ENCODE assay signal across 18 mouse cellular contexts in genomic region chr14:71359581-71359980, GRCm38 (mm10).
DNase-seq lines count a peak whose midpoint lies in the region.
"Had no signal": no experiment of that assay in that cellular context is flagged by ENCODE, and none has a peak within 500 bp of the region (broad histone marks: within the 10 kb centered on the region; RNA-seq: fewer than 3 reads in every experiment).

No protein-coding gene starts in this region.

- DNase-seq in heart, adult 9 months (ENCODE audit: low spot score in 2 of 2): peak; percentile 10 to 23
- no peak for DNase-seq in heart, postnatal 25 days (ENCODE audit: low spot score)
- DNase-seq in lung, adult 18-20 months: peak; percentile 51 to 53
- peak; percentile 52 for DNase-seq in lung, postnatal 25 days (ENCODE audit: low spot score)
- DNase-seq in spleen, postnatal 14 days (ENCODE audit: low spot score in 2 of 2): no peak
- DNase-seq in kidney, postnatal 10 days: no peak
- DNase-seq: adrenal gland, adult 2 months; adrenal gland, postnatal 36 days; B cell, adult 2 months; cerebellum, adult 2 months; cerebellum, postnatal 36 days; gastrocnemius, postnatal 14 days; kidney, adult 8-10 months; layer of hippocampus, postnatal 36 days; right cerebral cortex, adult 18-20 months; right cerebral cortex, postnatal 4 days; thymus, adult 2 months; thymus, postnatal 36 days had no signal

- intact Hi-C loops in heart, postnatal 25 days (cut with DNase I): no loop called here

Comparison
In these comparisons a context has a peak if more than half of its experiments do, and no peak if none do; other contexts are left out.
1. DNase-seq: peak in heart, adult 9 months (2 of 2), lung, adult 18-20 months (2 of 2) and lung, postnatal 25 days (single experiment); none in heart, postnatal 25 days (single experiment), spleen, postnatal 14 days (0 of 2) and kidney, postnatal 10 days (single experiment).